Mouse (Mus musculus) forebrain, embryonic 14.5 days (tissue): ENCODE measurements at regions not wholly inside any gene's neighbourhood (a gene's known extent, or its start where the extent isn't known, plus 50 kb on each side); places are given as distances from the start of the nearest gene placed in this dataset.
"Not testable (repeated sequence)": the region's sequence is repeated elsewhere in the genome, so short reads cannot be mapped to it uniquely, and the experiment has no call there.

Experiments
- ATAC-seq: fragments of 200-750 bp; cut with Nextera tagmentation; 2 replicates; pipeline ENCODE4 v1.8.0; 2017; ENCODE audit warnings: mild to moderate bottlenecking, moderate library complexity
- DNase-seq: peaks from one replicate; pipeline ENCODE4 v3.0.0-alpha.2; 2015; ENCODE audit warnings: low spot score
- H3K27ac ChIP-seq: fragments of 300-500 bp; sonication (generic); 2 replicates; pipeline ENCODE4 v1.5.1; 2014; ENCODE audit warnings: low read depth, mild to moderate bottlenecking, control low read depth, low read length, moderate library complexity
- H3K27me3 ChIP-seq: fragments of 300-500 bp; sonication (generic); replicated peaks from 2 replicates; pipeline ENCODE4 v1.6.1; 2014; ENCODE audit warnings: low read length, control low read depth, mixed read lengths; ENCODE audit not compliant: control insufficient read depth, insufficient read depth
- H3K36me3 ChIP-seq: fragments of 300-500 bp; sonication (generic); 2 replicates; pipeline ENCODE4 v1.6.1; 2014; ENCODE audit warnings: low read length, control low read depth; ENCODE audit not compliant: control insufficient read depth, insufficient read depth
- H3K4me1 ChIP-seq: fragments of 300-500 bp; sonication (generic); 2 replicates; pipeline ENCODE4 v1.6.1; 2014; ENCODE audit warnings: antibody characterized with exemption, low read length, control low read depth; ENCODE audit not compliant: control insufficient read depth, insufficient read depth
- H3K4me2 ChIP-seq: fragments of 300-500 bp; sonication (generic); 2 replicates; pipeline ENCODE4 v1.6.1; 2014; ENCODE audit warnings: mild to moderate bottlenecking, control low read depth, low read length
- H3K4me3 ChIP-seq: fragments of 300-500 bp; sonication (generic); 2 replicates; pipeline ENCODE4 v1.5.1; 2014; ENCODE audit warnings: low read depth, low read length, control low read depth
- H3K9ac ChIP-seq: fragments of 300-500 bp; sonication (generic); 2 replicates; pipeline ENCODE4 v1.6.1; 2014; ENCODE audit warnings: mild to moderate bottlenecking, low read length, control low read depth, moderate library complexity
- H3K9me3 ChIP-seq: fragments of 300-500 bp; sonication (generic); replicated peaks from 2 replicates; pipeline ENCODE4 v1.6.1; 2016; ENCODE audit warnings: low read length, control low read depth, mixed read lengths; ENCODE audit not compliant: control insufficient read depth
- WGBS: fragments of 180-500 bp; shearing (Covaris S2); extraction: QIAGEN DNeasy Blood & Tissue Kit; methylation state at CpG from one replicate; pipeline ENCODE4 v1.1.7; 2014; 5-methylcytosine and 5-hydroxymethylcytosine counted together

DNA sequence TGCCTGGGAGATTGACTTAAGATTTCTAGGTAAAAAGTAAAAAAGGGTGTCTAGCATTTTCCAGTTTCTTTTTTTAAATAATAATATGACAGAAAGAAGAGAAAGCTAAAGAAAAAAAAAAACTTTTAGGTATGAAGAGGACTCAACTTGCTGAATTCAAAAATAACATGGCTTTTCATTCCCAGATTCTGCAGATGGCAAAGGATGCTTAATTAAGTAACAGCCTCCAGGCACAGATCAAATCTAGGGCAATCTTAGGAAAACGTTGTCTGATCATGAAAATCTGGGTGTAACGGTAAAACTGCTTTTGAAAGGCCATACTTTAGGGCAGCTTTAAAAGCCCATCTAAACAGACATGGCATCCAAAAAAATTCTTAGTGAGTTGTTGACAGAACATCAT lies 577.4 kb downstream of the Epha7 start:
- no peak overlapping the region for H3K4me2 ChIP-seq
- no peak for ATAC-seq
- H3K36me3 ChIP-seq = no peaks in the 10 kb centered on the region
- H3K27me3 ChIP-seq = no peaks in the 10 kb centered on the region
- DNase-seq = no peak
- no peak overlapping the region for H3K9ac ChIP-seq
- H3K4me3 ChIP-seq = no peak overlapping the region
- WGBS = 76% methylated on average over 2 of the region's 2 CpGs
- H3K9me3 ChIP-seq = no peaks in the 10 kb centered on the region
- H3K4me1 ChIP-seq = no peaks in the 10 kb centered on the region
- no peak overlapping the region for H3K27ac ChIP-seq

GRCm38 (mm10) chr4:29402143-29402542 lies 589.2 kb downstream of the Epha7 start:
- Histone ChIP-seq H3K27me3 (no peaks in the 10 kb centered on the region), H3K9ac (no peak overlapping the region), H3K4me2 (no peak overlapping the region), H3K27ac (no peak overlapping the region), H3K4me3 (no peak overlapping the region), H3K36me3 (no peaks in the 10 kb centered on the region), H3K9me3 (no peaks in the 10 kb centered on the region), H3K4me1 (no peaks in the 10 kb centered on the region)
- ATAC-seq (no peak), DNase-seq (peak; percentile 16)
- 84% methylated on average over 3 of the region's 3 CpGs for WGBS

- WGBS = 93% methylated on average over 8 of the region's 8 CpGs
- Histone ChIP-seq H3K9me3 (no peaks in the 10 kb centered on the region), H3K27me3 (no peaks in the 10 kb centered on the region), H3K9ac (no peak overlapping the region), H3K4me3 (no peak overlapping the region), H3K27ac (no peak overlapping the region), H3K4me1 (no peaks in the 10 kb centered on the region), H3K4me2 (no peak overlapping the region), H3K36me3 (no peaks in the 10 kb centered on the region)
- no peak for DNase-seq
- ATAC-seq = no peak
Observed at GRCm38 (mm10) chr4:29414616-29415015, 601.7 kb downstream of the Epha7 start.

DNA sequence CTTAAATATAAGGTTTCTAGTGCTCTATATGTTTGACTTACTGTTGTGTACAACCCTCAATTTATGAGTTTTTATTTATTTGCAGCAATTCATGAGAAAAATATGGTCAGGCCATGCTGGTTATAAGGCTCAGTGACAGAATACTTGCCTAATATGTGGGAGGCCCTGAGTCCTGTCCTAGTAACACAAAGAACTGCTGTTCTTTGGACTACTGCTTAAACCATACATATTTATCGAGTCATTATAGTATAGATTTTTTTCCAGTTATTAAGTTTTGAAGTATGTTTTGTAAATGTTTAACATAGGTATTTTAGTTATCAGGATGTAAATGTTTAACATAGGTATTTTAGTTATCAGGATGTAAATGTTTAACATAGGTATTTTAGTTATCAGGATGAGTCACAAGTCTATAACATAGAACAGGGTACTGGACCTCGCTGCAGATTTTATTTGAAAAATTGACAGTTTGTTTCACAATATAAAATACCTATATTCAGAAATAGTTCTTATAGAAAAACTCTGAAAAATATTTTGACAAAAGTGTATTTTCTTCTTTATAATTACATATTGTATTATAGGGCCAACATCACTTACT lies 607.4 kb downstream of the Epha7 start:
- Histone ChIP-seq H3K9ac (no peak overlapping the region), H3K36me3 (no peaks in the 10 kb centered on the region), H3K27ac (no peak overlapping the region), H3K4me3 (no peak overlapping the region), H3K9me3 (no peaks in the 10 kb centered on the region), H3K4me1 (no peaks in the 10 kb centered on the region), H3K27me3 (no peaks in the 10 kb centered on the region), H3K4me2 (no peak overlapping the region)
- ATAC-seq = no peak
- no peak for DNase-seq
- WGBS = 92% methylated on average over 2 of the region's 2 CpGs

DNA sequence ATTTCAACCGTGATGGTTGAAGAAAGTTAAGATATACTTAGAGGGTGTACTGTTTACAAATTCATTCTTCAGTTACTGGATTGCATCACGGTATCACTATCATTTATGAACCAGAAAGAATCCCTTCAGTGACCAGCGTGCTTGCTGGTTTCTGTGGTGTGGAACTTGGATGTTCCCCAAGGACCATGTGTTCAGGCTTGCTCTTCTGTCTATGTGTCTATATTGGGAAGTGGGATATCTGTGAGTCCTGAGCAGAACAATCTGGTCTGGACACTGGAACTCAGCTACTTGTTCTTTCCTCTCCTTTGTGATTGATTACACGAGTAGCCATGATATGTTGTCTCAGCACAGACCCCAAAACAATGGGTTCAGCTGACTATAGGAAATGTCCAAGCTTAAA lies 618.6 kb downstream of the Epha7 start:
- H3K4me2 ChIP-seq, ATAC-seq, DNase-seq, H3K9ac ChIP-seq, H3K27ac ChIP-seq, H3K4me1 ChIP-seq, H3K4me3 ChIP-seq, H3K9me3 ChIP-seq, H3K27me3 ChIP-seq, H3K36me3 ChIP-seq: not testable (repeated sequence)
- 90% methylated on average over 4 of the region's 4 CpGs for WGBS

DNA sequence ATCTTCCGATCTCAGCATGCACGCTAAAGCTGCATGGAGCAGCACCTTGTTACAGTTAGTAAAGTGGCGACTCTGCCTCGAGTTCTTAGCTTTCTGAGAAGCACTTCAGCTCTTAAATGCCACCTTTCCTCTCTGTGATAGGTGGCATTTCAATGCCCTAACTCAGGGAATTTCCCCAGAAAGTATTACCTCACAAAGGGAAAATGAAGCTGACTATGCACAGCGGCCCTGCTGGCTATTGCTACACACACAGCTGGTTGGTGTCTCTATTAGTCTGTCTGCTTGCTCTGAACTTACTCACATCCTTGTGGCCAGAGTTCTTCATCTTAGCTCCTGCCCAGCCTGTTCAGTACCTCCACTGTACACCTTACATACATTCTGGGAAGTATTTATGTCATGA lies 650.4 kb downstream of the Epha7 start:
- 77% methylated on average over 5 of the region's 5 CpGs for WGBS
- Histone ChIP-seq H3K27ac (no peak overlapping the region), H3K27me3 (no peaks in the 10 kb centered on the region), H3K4me1 (no peaks in the 10 kb centered on the region), H3K4me3 (no peak overlapping the region), H3K9ac (no peak overlapping the region), H3K9me3 (no peaks in the 10 kb centered on the region), H3K36me3 (no peaks in the 10 kb centered on the region), H3K4me2 (no peak overlapping the region)
- DNase-seq (no peak), ATAC-seq (no peak)

- WGBS = 71% methylated on average over 2 of the region's 2 CpGs
- H3K9ac ChIP-seq = no peak overlapping the region
- no peak overlapping the region for H3K27ac ChIP-seq
- H3K4me3 ChIP-seq = no peak overlapping the region
- H3K27me3 ChIP-seq = no peaks in the 10 kb centered on the region
- H3K4me1 ChIP-seq = no peaks in the 10 kb centered on the region
- no peak overlapping the region for H3K4me2 ChIP-seq
- peak; percentile 48 for DNase-seq
- no peaks in the 10 kb centered on the region for H3K9me3 ChIP-seq
- H3K36me3 ChIP-seq = no peaks in the 10 kb centered on the region
- ATAC-seq = no peak
Observed at GRCm38 (mm10) chr4:29466315-29466714, 653.4 kb downstream of the Epha7 start.

DNA sequence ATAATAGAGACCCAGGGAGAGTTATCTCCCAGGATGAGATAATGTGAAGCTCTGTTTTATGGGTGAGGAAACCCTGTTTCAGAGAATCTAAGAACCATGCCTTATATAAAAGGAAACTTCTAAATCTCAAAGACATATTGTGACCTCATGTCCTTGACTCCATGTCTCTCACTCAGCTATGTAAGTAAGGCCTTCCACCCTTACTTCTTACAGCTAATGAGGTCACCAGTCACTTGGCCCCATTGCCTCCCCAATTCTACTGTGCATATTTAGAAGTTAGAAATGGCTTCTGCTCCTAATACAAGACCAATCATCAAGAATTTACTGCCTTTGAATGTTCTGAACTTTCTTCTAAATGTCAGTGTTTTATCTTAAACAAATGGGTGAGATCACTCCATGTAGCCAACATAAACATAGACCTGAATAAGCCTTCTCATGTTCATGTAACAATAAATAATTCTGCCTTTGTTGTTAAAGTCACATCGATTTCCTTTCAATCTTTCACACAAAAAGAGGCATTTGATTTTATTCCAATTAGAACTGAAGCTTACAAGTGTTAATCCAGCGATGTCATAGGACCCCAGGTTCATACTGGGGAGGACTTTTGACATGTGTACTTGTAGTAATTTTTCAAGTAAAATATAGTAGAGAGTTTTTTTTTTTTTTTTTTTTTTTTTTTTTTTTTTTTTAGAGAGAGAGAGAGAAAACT lies 667.6 kb downstream of the Epha7 start:
- DNase-seq (no peak), ATAC-seq (no peak)
- no peaks in the 10 kb centered on the region for H3K36me3 ChIP-seq
- H3K9ac ChIP-seq = no peak overlapping the region
- 59% methylated on average over 2 of the region's 2 CpGs for WGBS
- no peak overlapping the region for H3K4me2 ChIP-seq
- H3K27ac ChIP-seq = no peak overlapping the region
- H3K27me3 ChIP-seq = no peaks in the 10 kb centered on the region
- H3K4me1 ChIP-seq = no peaks in the 10 kb centered on the region
- H3K9me3 ChIP-seq = no peaks in the 10 kb centered on the region
- no peak overlapping the region for H3K4me3 ChIP-seq

- Histone ChIP-seq H3K4me3 (no peak overlapping the region), H3K9me3 (no peaks in the 10 kb centered on the region), H3K27ac (no peak overlapping the region), H3K4me1 (no peaks in the 10 kb centered on the region), H3K27me3 (no peaks in the 10 kb centered on the region), H3K9ac (no peak overlapping the region), H3K36me3 (no peaks in the 10 kb centered on the region), H3K4me2 (no peak overlapping the region)
- DNase-seq (peak; percentile 17), ATAC-seq (no peak)
- WGBS = 52% methylated on average over 1 of the region's 1 CpGs
Observed at GRCm38 (mm10) chr4:29481093-29481715, 668.3 kb downstream of the Epha7 start.
